Mouse (Mus musculus) MEL (cell line): ENCODE data around the gene Sft2d2. TPM values are rescaled to one million over a fixed set of nuclear protein-coding genes. Genes with fewer than 3 reads are reported as not detected.
A peak's percentile ranks its signal among the peaks of the same experiment; 100 is the strongest.

Source experiments
- DNase-seq: peaks from one replicate; pipeline ENCODE4 v3.0.0; 2011; ENCODE audit warnings: low read depth, low spot score
- H3K27ac ChIP-seq: 2 replicates; pipeline ENCODE4 v1.5.1; 2012; ENCODE audit warnings: low read depth, mild to moderate bottlenecking, control low read depth, low read length, moderate library complexity; ENCODE audit not compliant: control insufficient read depth
- H3K27me3 ChIP-seq, 2 experiments: fragments of 150-350 bp in 1 of 2; sonication (generic) in 1 of 2; 2 replicates each; pipeline ENCODE4 v1.6.1; 2012; ENCODE audit warnings: low read length in 2 of 2, mild to moderate bottlenecking in 2 of 2, improper control_type of control experiment in 1 of 2, moderate library complexity in 1 of 2; ENCODE audit not compliant: insufficient read depth in 2 of 2, control insufficient read depth in 1 of 2
- H3K36me3 ChIP-seq, 2 experiments: 2 replicates each; pipeline ENCODE4 v1.6.1; 2012 to 2014; ENCODE audit warnings: low read length in 2 of 2, improper control_type of control experiment in 1 of 2, inconsistent platforms in 1 of 2, mild to moderate bottlenecking in 1 of 2; ENCODE audit not compliant: insufficient read depth in 2 of 2, control insufficient read depth in 1 of 2
- H3K4me1 ChIP-seq, 2 experiments: fragments of 150-350 bp in 1 of 2; sonication (generic) in 1 of 2; 2 replicates each; pipeline ENCODE4 v1.6.1; 2012; ENCODE audit warnings: low read length in 2 of 2, improper control_type of control experiment in 1 of 2, mild to moderate bottlenecking in 1 of 2; ENCODE audit not compliant: insufficient read depth in 2 of 2, control insufficient read depth in 1 of 2
- H3K4me3 ChIP-seq, 2 experiments: fragments of 150-350 bp in 1 of 2; sonication (generic) in 1 of 2; 2 replicates each; pipeline ENCODE4 v1.5.1; 2012; ENCODE audit warnings: low read depth in 2 of 2, low read length in 2 of 2, mild to moderate bottlenecking in 2 of 2, moderate library complexity in 2 of 2, control low read depth in 1 of 2, improper control_type of control experiment in 1 of 2; ENCODE audit not compliant: control insufficient read depth in 1 of 2, insufficient read depth in 1 of 2
- H3K79me2 ChIP-seq: 2 replicates; pipeline ENCODE4 v1.6.1; 2012; ENCODE audit warnings: mild to moderate bottlenecking, low read length, moderate library complexity; ENCODE audit not compliant: control insufficient read depth, poor library complexity, insufficient read depth
- H3K9ac ChIP-seq: 2 replicates; pipeline ENCODE4 v1.6.1; 2012; ENCODE audit warnings: low read depth, mild to moderate bottlenecking, control low read depth, low read length, moderate library complexity; ENCODE audit not compliant: control insufficient read depth, poor library complexity, severe bottlenecking
- H3K9me3 ChIP-seq: fragments of 150-350 bp; sonication (generic); replicated peaks from 2 replicates; pipeline ENCODE4 v1.6.1; 2012; ENCODE audit warnings: mild to moderate bottlenecking, low read length, improper control_type of control experiment, moderate library complexity; ENCODE audit not compliant: insufficient read depth
- CHD1 ChIP-seq: IDR thresholded peaks from 2 replicates; pipeline ENCODE4 v1.6.1; 2012; ENCODE audit warnings: low read depth, mild to moderate bottlenecking, inconsistent platforms, low read length, improper control_type of control experiment
- E2F4 ChIP-seq: IDR thresholded peaks from 2 replicates; pipeline ENCODE4 v1.6.1; 2011; ENCODE audit warnings: low read depth, low read length, improper control_type of control experiment, borderline replicate concordance
- EP300 ChIP-seq, 2 experiments: IDR thresholded peaks; 2 replicates each; pipeline ENCODE4 v1.6.1; 2011; ENCODE audit warnings: improper control_type of control experiment in 2 of 2, low read length in 2 of 2, low read depth in 1 of 2, mild to moderate bottlenecking in 1 of 2
- ETS1 ChIP-seq: IDR thresholded peaks from 2 replicates; pipeline ENCODE4 v1.6.1; 2012; ENCODE audit warnings: low read depth, mild to moderate bottlenecking, inconsistent platforms, low read length, improper control_type of control experiment, moderate library complexity
- MAX ChIP-seq: IDR thresholded peaks from 2 replicates; pipeline ENCODE4 v1.6.1; 2011; ENCODE audit warnings: low read length, improper control_type of control experiment
- MAZ ChIP-seq: IDR thresholded peaks from 2 replicates; pipeline ENCODE4 v1.6.1; 2012; ENCODE audit warnings: low read depth, mild to moderate bottlenecking, inconsistent platforms, low read length, improper control_type of control experiment
- MXI1 ChIP-seq: IDR thresholded peaks from 2 replicates; pipeline ENCODE4 v1.6.1; 2011; ENCODE audit warnings: mild to moderate bottlenecking, low read depth, low read length, improper control_type of control experiment
- MYB ChIP-seq: IDR thresholded peaks from 2 replicates; pipeline ENCODE4 v1.6.1; 2011; ENCODE audit warnings: mild to moderate bottlenecking, low read depth, low read length, improper control_type of control experiment
- MYC ChIP-seq: IDR thresholded peaks from 2 replicates; pipeline ENCODE4 v1.6.1; 2011; ENCODE audit warnings: low read depth, mild to moderate bottlenecking, low read length, improper control_type of control experiment, moderate library complexity
- NELFE ChIP-seq: IDR thresholded peaks from 2 replicates; pipeline ENCODE4 v1.6.1; 2011; ENCODE audit warnings: low read depth, low read length, improper control_type of control experiment
- NRF1 ChIP-seq: IDR thresholded peaks from 2 replicates; pipeline ENCODE4 v1.6.1; 2014; ENCODE audit warnings: low read depth, mild to moderate bottlenecking, inconsistent platforms, low read length, improper control_type of control experiment, moderate library complexity; ENCODE audit not compliant: poor library complexity, insufficient read depth, severe bottlenecking
- POLR2AphosphoS2 ChIP-seq: IDR thresholded peaks from 2 replicates; pipeline ENCODE4 v1.6.1; 2011; ENCODE audit warnings: low read length, improper control_type of control experiment
- POLR2AphosphoS5 ChIP-seq: IDR thresholded peaks from 2 replicates; pipeline ENCODE4 v1.6.1; 2012; ENCODE audit warnings: low read depth, borderline replicate concordance, mild to moderate bottlenecking, inconsistent platforms, low read length, moderate library complexity, mixed read lengths
- RCOR1 ChIP-seq: IDR thresholded peaks from 2 replicates; pipeline ENCODE4 v1.6.1; 2012; ENCODE audit warnings: low read depth, mild to moderate bottlenecking, inconsistent platforms, low read length, improper control_type of control experiment
- SIN3A ChIP-seq: IDR thresholded peaks from 2 replicates; pipeline ENCODE4 v1.6.1; 2012; ENCODE audit warnings: low read length, improper control_type of control experiment, inconsistent platforms
- TBP ChIP-seq: IDR thresholded peaks from 2 replicates; pipeline ENCODE4 v1.8.0; 2011; ENCODE audit warnings: low read depth, low read length, improper control_type of control experiment
- UBTF ChIP-seq: IDR thresholded peaks from 2 replicates; pipeline ENCODE4 v1.6.1; 2012; ENCODE audit warnings: low read depth, mild to moderate bottlenecking, inconsistent platforms, low read length, improper control_type of control experiment, moderate library complexity, borderline replicate concordance; ENCODE audit not compliant: insufficient read depth
- ZKSCAN1 ChIP-seq: IDR thresholded peaks from 2 replicates; pipeline ENCODE4 v1.6.1; 2012; ENCODE audit warnings: low read depth, mild to moderate bottlenecking, inconsistent platforms, low read length, improper control_type of control experiment, moderate library complexity
- ZMIZ1 ChIP-seq: IDR thresholded peaks from 2 replicates; pipeline ENCODE4 v1.6.1; 2012; ENCODE audit warnings: low read depth, mild to moderate bottlenecking, inconsistent platforms, low read length, improper control_type of control experiment, moderate library complexity
- polyA plus RNA-seq, 2 experiments: library from polyadenylated mRNA; stranded (reverse) in 1 of 2; unstranded in 1 of 2; fragments of >175 nt in 1 of 2; fragments of >200 nt in 1 of 2; gene quantifications; 2 replicates each; pipeline versions ENCODE4 v1.2.1 to v1.2.4; 2012; ENCODE audit warnings: low replicate concordance in 2 of 2, low read depth in 1 of 2; ENCODE audit not compliant: insufficient read length in 2 of 2, insufficient read depth in 1 of 2, missing spikeins in 1 of 2
- total RNA-seq: library from RNA; depleted of rRNA; stranded (reverse); fragments of 300-350 nt; gene quantifications from 2 replicates; pipeline ENCODE4 v1.2.3, GENCODE M21; 2012

The Sft2d2 gene
- total and polyA plus RNA-seq, 3 experiments: 4.0 to 8.9 TPM; not detected in 1

DNA sequence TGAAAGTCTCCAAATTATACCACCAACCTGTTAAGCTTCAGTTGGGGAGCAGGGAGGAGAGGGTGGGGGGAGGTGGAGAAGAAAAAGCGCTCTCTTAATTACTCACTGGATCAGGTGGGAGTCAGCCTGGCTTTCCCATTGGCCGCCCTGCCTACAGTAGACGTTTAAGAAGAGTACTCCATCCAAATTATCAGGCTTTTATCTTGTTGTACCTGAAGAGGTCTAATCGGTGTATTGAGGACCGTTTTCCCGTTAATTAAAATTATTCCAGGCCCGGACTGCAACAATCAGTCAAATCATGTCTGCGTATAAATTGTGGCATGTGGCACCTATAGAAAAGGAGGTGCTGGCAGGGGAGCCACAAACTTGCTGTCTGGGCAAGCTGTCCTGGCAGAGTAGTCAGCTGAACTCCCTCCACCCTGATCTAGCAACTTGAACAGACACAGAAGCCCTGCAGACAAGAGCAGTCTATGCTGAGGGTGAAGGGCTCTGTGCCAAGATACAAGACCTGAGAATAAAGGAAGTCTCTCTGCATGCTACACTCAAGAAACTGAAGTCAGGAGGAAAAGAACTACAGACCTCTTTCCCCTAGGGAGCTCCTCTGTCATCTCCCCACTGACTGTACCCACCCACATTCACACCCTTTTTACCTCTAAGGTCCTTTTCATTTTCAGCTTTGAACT, 33.4 kb downstream of the Sft2d2 start, which contains the start of gene Tbx19:
Gene Tbx19 (minus strand): TSS at position 51 of the 683 bp plus-strand sequence.
- no peaks in the 10 kb centered on the region for H3K9me3 ChIP-seq
- H3K36me3 ChIP-seq: no peaks in the 10 kb centered on the region
- no peak within 1 kb of the TSS for H3K9ac ChIP-seq
- H3K27ac ChIP-seq: no peak within 1 kb of the TSS
- TF ChIP-seq ZKSCAN1 (no peak), EP300 (IDR thresholded peaks at IDR 0.05; ENCODE audit: low read depth in 1 of 2, low read length in 2 of 2) (no peak), MXI1 (no peak), CHD1 (no peak), POLR2AphosphoS2 (no peak), NELFE (no peak), UBTF (no peak)
- peak; percentile 51 for DNase-seq
- no peaks in the 10 kb centered on the region for H3K4me1 ChIP-seq
- peaks cover 0 to 2% of the 10 kb centered on the region in 2 experiments; a peak in 1 of 4 replicates for H3K27me3 ChIP-seq
- no peak within 1 kb of the TSS for H3K4me3 ChIP-seq
- no peaks in the 10 kb centered on the region for H3K79me2 ChIP-seq

DNA sequence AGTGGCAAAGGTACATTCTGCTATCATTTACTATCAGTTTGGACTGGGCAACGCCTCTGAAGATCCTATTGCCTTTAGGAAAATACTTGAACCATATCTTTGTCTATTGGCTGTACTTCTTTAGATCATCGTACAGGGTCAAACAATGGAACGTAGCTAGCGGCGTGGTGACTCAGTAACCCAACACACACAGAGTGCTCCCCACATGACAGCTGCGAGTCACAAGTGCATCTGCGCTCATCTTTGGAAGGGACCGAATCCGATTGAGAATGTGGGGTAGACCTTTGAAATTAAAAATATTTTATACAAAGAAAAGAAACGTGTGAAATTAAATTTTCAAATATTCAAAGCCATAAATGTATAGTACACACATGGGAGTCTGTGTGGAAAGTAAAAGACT, 35.4 kb downstream of the Sft2d2 start:
- DNase-seq: no peak
- H3K36me3 ChIP-seq: peaks cover 0 to under 1% of the 10 kb centered on the region in 2 experiments; a peak in 1 of 4 replicates
- H3K4me3 ChIP-seq: no peak overlapping the region
- no peak overlapping the region for H3K27ac ChIP-seq
- H3K9me3 ChIP-seq: no peaks in the 10 kb centered on the region
- no peaks in the 10 kb centered on the region; a peak in 1 of 4 replicates for H3K4me1 ChIP-seq
- H3K79me2 ChIP-seq: no peaks in the 10 kb centered on the region
- TF ChIP-seq POLR2AphosphoS2 (no peak), ETS1 (no peak), MAX (no peak), RCOR1 (no peak), POLR2AphosphoS5 (no peak), MYC (no peak), TBP (no peak), EP300 (IDR thresholded peaks at IDR 0.05; ENCODE audit: low read depth in 1 of 2, low read length in 2 of 2) (no peak), E2F4 (no peak), ZMIZ1 (no peak), SIN3A (no peak), UBTF (no peak), MAZ (no peak), MYB (no peak), NRF1 (no peak)
- peaks cover 0 to 2% of the 10 kb centered on the region in 2 experiments; a peak in 1 of 4 replicates for H3K27me3 ChIP-seq
- H3K9ac ChIP-seq: no peak overlapping the region
